Mouse (Mus musculus) cerebellum, adult 8-10 months (tissue): ENCODE measurements around the gene Me3.

Experiments
- DNase-seq: peaks from one replicate; pipeline ENCODE4 v3.0.0; 2022

Gene Me3

GRCm38 (mm10) chr7:89632342-89633251, at the start of gene Me3:
Gene Me3, plus strand, starts transcription at chr7:89632392.
- DNase-seq: peak; percentile 88

GRCm38 (mm10) chr7:89590039-89590438, 42.2 kb upstream of the Me3 start:
- no peak for DNase-seq

GRCm38 (mm10) chr7:89590542-89591251, 41.5 kb upstream of the Me3 start:
- DNase-seq: no peak

GRCm38 (mm10) chr7:89595813-89596212, 36.4 kb upstream of the Me3 start:
- DNase-seq: no peak

- DNase-seq: no peak
Measured at GRCm38 (mm10) chr7:89605589-89606536, 26.3 kb upstream of the Me3 start.

GRCm38 (mm10) chr7:89607329-89607728, 24.9 kb upstream of the Me3 start:
- no peak for DNase-seq

- DNase-seq: no peak
Measured at GRCm38 (mm10) chr7:89611236-89611635, 21.0 kb upstream of the Me3 start.

- DNase-seq: no peak
Measured at GRCm38 (mm10) chr7:89616235-89616634, 16.0 kb upstream of the Me3 start.

- no peak for DNase-seq
Measured at GRCm38 (mm10) chr7:89623331-89623730, 8.9 kb upstream of the Me3 start.

GRCm38 (mm10) chr7:89627393-89627792, 4.8 kb upstream of the Me3 start:
- no peak for DNase-seq

- no peak for DNase-seq
Measured at GRCm38 (mm10) chr7:89628006-89628405, 4.2 kb upstream of the Me3 start.

GRCm38 (mm10) chr7:89629006-89629405, 3.2 kb upstream of the Me3 start:
- no peak for DNase-seq

GRCm38 (mm10) chr7:89629914-89630313, 2.3 kb upstream of the Me3 start:
- no peak for DNase-seq

- peak; percentile 46 for DNase-seq
Measured at GRCm38 (mm10) chr7:89630796-89631195, 1.4 kb upstream of the Me3 start.

GRCm38 (mm10) chr7:89640533-89640932, 8.3 kb downstream of the Me3 start:
- DNase-seq: no peak

- no peak for DNase-seq
Measured at GRCm38 (mm10) chr7:89640944-89641661, 8.9 kb downstream of the Me3 start.

- DNase-seq: no peak
Measured at GRCm38 (mm10) chr7:89645015-89645414, 12.8 kb downstream of the Me3 start.

- DNase-seq: no peak
Measured at GRCm38 (mm10) chr7:89647864-89648263, 15.7 kb downstream of the Me3 start.

GRCm38 (mm10) chr7:89657183-89657582, 25.0 kb downstream of the Me3 start:
- DNase-seq: no peak

GRCm38 (mm10) chr7:89657692-89658212, 25.6 kb downstream of the Me3 start:
- no peak for DNase-seq

- no peak for DNase-seq
Measured at GRCm38 (mm10) chr7:89664197-89664596, 32.0 kb downstream of the Me3 start.

GRCm38 (mm10) chr7:89666361-89666760, 34.2 kb downstream of the Me3 start:
- DNase-seq: no peak
